14 mouse cellular contexts compared by ENCODE assay signal in genomic region chr11:98481231-98481630, GRCm38 (mm10).
"Had no signal": no experiment of that assay in that cellular context is flagged by ENCODE, and none has a peak within 500 bp of the region (broad histone marks: within the 10 kb centered on the region; RNA-seq: fewer than 3 reads in every experiment).

No protein-coding gene starts in this region.

- H3K9ac ChIP-seq: kidney, embryonic 15.5 days; limb, embryonic 13.5 days; liver, embryonic 15.5 days; midbrain, embryonic 12.5 days had no signal

- ATAC-seq: lung, postnatal 0 days had no signal

- DNase-seq: kidney, adult 2 months; kidney, postnatal 36 days; left cerebral cortex, postnatal 4 days; lung, adult 2 months; lung, postnatal 36 days; right cerebral cortex, adult 18-20 months; right cerebral cortex, postnatal 25 days; thymus, postnatal 36 days had no signal

- H3K9me3 ChIP-seq: kidney, embryonic 15.5 days; limb, embryonic 13.5 days; liver, embryonic 15.5 days; megakaryocyte, embryonic 14.5 days; midbrain, embryonic 12.5 days had no signal

- H3K4me1 ChIP-seq: liver, embryonic 15.5 days; megakaryocyte, embryonic 14.5 days; midbrain, embryonic 12.5 days had no signal

- H3K4me2 ChIP-seq: kidney, embryonic 15.5 days; limb, embryonic 13.5 days; liver, embryonic 15.5 days; midbrain, embryonic 12.5 days had no signal

- H3K27ac ChIP-seq: kidney, embryonic 15.5 days; limb, embryonic 13.5 days; liver, embryonic 15.5 days; midbrain, embryonic 12.5 days had no signal

- H3K27me3 ChIP-seq: limb, embryonic 13.5 days; midbrain, embryonic 12.5 days had no signal

- H3K36me3 ChIP-seq: kidney, embryonic 15.5 days; limb, embryonic 13.5 days; liver, embryonic 15.5 days; midbrain, embryonic 12.5 days had no signal

- H3K4me3 ChIP-seq: kidney, embryonic 15.5 days; limb, embryonic 13.5 days; liver, embryonic 15.5 days; megakaryocyte, embryonic 14.5 days; midbrain, embryonic 12.5 days had no signal
